Mouse (Mus musculus) kidney, postnatal 36 days (tissue): Measurements from ENCODE around the gene Ttc21a.

Source experiments
- DNase-seq, 2 experiments: peaks; one replicate each; pipeline ENCODE4 v3.0.0; 2021 to 2022; ENCODE audit warnings: mixed read lengths in 2 of 2

The Ttc21a gene

GRCm38 (mm10) chr9:119941861-119942260, 4.5 kb downstream of the Ttc21a start:
- no peak for DNase-seq

GRCm38 (mm10) chr9:119943326-119943725, 5.9 kb downstream of the Ttc21a start:
- DNase-seq, result no peak

- peak in 1 of 2 experiments; percentile 46 for DNase-seq
Measured at GRCm38 (mm10) chr9:119945173-119945900, 7.9 kb downstream of the Ttc21a start.

- DNase-seq, result no peak
Measured at GRCm38 (mm10) chr9:119948804-119949203, 11.4 kb downstream of the Ttc21a start.

GRCm38 (mm10) chr9:119950434-119950833, 13.0 kb downstream of the Ttc21a start:
- no peak for DNase-seq

GRCm38 (mm10) chr9:119951388-119951787, 14.0 kb downstream of the Ttc21a start:
- no peak for DNase-seq

- peak in 1 of 2 experiments; percentile 48 for DNase-seq
Measured at GRCm38 (mm10) chr9:119958835-119959234, 21.4 kb downstream of the Ttc21a start.

- DNase-seq, result no peak
Measured at GRCm38 (mm10) chr9:119962216-119962615, 24.8 kb downstream of the Ttc21a start.

- DNase-seq, result peak; percentile 85 to 90
Measured at GRCm38 (mm10) chr9:119962987-119963667, 25.7 kb downstream of the Ttc21a start.

- DNase-seq, result peak; percentile 43 to 73
Measured at GRCm38 (mm10) chr9:119964206-119964605, 26.8 kb downstream of the Ttc21a start.

GRCm38 (mm10) chr9:119965186-119965585, 27.8 kb downstream of the Ttc21a start:
- peak; percentile 75 to 76 for DNase-seq

GRCm38 (mm10) chr9:119966221-119966910, 29.0 kb downstream of the Ttc21a start:
- DNase-seq, result peak in 1 of 2 experiments; percentile 49

GRCm38 (mm10) chr9:119969811-119970210, 32.4 kb downstream of the Ttc21a start:
- no peak for DNase-seq

- DNase-seq, result peak; percentile 80 to 90
Measured at GRCm38 (mm10) chr9:119970221-119970620, 32.8 kb downstream of the Ttc21a start.

GRCm38 (mm10) chr9:119970763-119971656, 33.6 kb downstream of the Ttc21a start:
- peak; percentile 70 to 74 for DNase-seq

GRCm38 (mm10) chr9:119972166-119972565, 34.8 kb downstream of the Ttc21a start:
- DNase-seq, result no peak

- DNase-seq, result peak in 1 of 2 experiments; percentile 29
Measured at GRCm38 (mm10) chr9:119972582-119972981, 35.2 kb downstream of the Ttc21a start.

GRCm38 (mm10) chr9:119973281-119973680, 35.9 kb downstream of the Ttc21a start:
- no peak for DNase-seq

- peak in 1 of 2 experiments; percentile 59 for DNase-seq
Measured at GRCm38 (mm10) chr9:119973869-119974520, 36.6 kb downstream of the Ttc21a start.

GRCm38 (mm10) chr9:119974609-119975008, 37.2 kb downstream of the Ttc21a start:
- DNase-seq, result no peak

- DNase-seq, result peak; percentile 52 to 70
Measured at GRCm38 (mm10) chr9:119975286-119975685, 37.9 kb downstream of the Ttc21a start.
